Comparison of ENCODE assay signal across 9 mouse cellular contexts in genomic region chr1:191838994-191839741, GRCm38 (mm10). TPM values are rescaled to one million over a fixed set of nuclear protein-coding genes. Genes with fewer than 3 reads are reported as not detected.
DNase-seq lines count a peak whose midpoint lies in the region; ATAC-seq lines count a peak whose summit lies in the region.
"Had no signal": no experiment of that assay in that cellular context is flagged by ENCODE, and none has a peak within 500 bp of the region (broad histone marks: within the 10 kb centered on the region; RNA-seq: fewer than 3 reads in every experiment).

No protein-coding gene starts in this region.

- H3K4me3 ChIP-seq in forebrain, embryonic 10.5 days, result no peak overlapping the region
- no peak overlapping the region for H3K4me3 ChIP-seq in forebrain, embryonic 13.5 days
- no peak overlapping the region for H3K4me3 ChIP-seq in intestine, embryonic 16.5 days (ENCODE audit: low read length)
- H3K4me3 ChIP-seq in liver, embryonic 16.5 days (ENCODE audit: low read depth, low read length), result no peak overlapping the region

- no peak for ATAC-seq in forebrain, embryonic 13.5 days
- peak; percentile 83 for ATAC-seq in intestine, embryonic 16.5 days
- ATAC-seq in liver, embryonic 16.5 days (ENCODE audit: low read depth), result peak; percentile 65

- H3K27me3 ChIP-seq in forebrain, embryonic 10.5 days (ENCODE audit: poor library complexity, severe bottlenecking), result no peaks in the 10 kb centered on the region
- H3K27me3 ChIP-seq in forebrain, embryonic 13.5 days, result no peaks in the 10 kb centered on the region
- no peaks in the 10 kb centered on the region for H3K27me3 ChIP-seq in intestine, embryonic 16.5 days (replicated peaks; ENCODE audit: control insufficient read depth, insufficient read depth, low read length)
- 0 out of 2 replicates have a peak, but pooled peaks cover 2% of the 10 kb centered on the region for H3K27me3 ChIP-seq in liver, embryonic 16.5 days (ENCODE audit: control insufficient read depth, insufficient read depth, low read depth, low read length)

- peak overlapping the region; percentile 26; the same call in 1 of the 2 replicates for H3K27ac ChIP-seq in forebrain, embryonic 10.5 days
- H3K27ac ChIP-seq in forebrain, embryonic 13.5 days, result no peak overlapping the region
- H3K27ac ChIP-seq in intestine, embryonic 16.5 days (ENCODE audit: low read length), result peak overlapping the region; percentile 81
- H3K27ac ChIP-seq in liver, embryonic 16.5 days (ENCODE audit: low read length), result peak overlapping the region; percentile 38; the same call in 1 of the 2 replicates

- H3K4me1 ChIP-seq in forebrain, embryonic 10.5 days, result peaks cover 32% of the 10 kb centered on the region
- H3K4me1 ChIP-seq in forebrain, embryonic 13.5 days, result 0 out of 2 replicates have a peak, but pooled peaks cover 4% of the 10 kb centered on the region
- peaks cover 40% of the 10 kb centered on the region for H3K4me1 ChIP-seq in intestine, embryonic 16.5 days (ENCODE audit: control insufficient read depth, insufficient read depth, low read length)
- peaks cover 20% of the 10 kb centered on the region for H3K4me1 ChIP-seq in liver, embryonic 16.5 days (ENCODE audit: control insufficient read depth, low read depth, low read length)

- peaks cover 14% of the 10 kb centered on the region for H3K36me3 ChIP-seq in forebrain, embryonic 10.5 days (replicated peaks)
- H3K36me3 ChIP-seq in forebrain, embryonic 13.5 days (ENCODE audit: poor library complexity, severe bottlenecking), result peaks cover 4% of the 10 kb centered on the region; the same call in 1 of the 2 replicates
- H3K36me3 ChIP-seq in intestine, embryonic 16.5 days (ENCODE audit: control insufficient read depth, insufficient read depth, low read length), result no peaks in the 10 kb centered on the region
- H3K36me3 ChIP-seq in liver, embryonic 16.5 days (ENCODE audit: control insufficient read depth, insufficient read depth), result no peaks in the 10 kb centered on the region

- DNase-seq in forebrain, embryonic 10.5 days (ENCODE audit: extremely low spot score, low spot score), result no peak
- peak; percentile 48 for DNase-seq in c-Kit-positive CD71-positive TER-119-negative erythroid progenitor cells, embryonic 14.5 days (ENCODE audit: low read depth)
- no peak for DNase-seq in lung, postnatal 36 days
- no peak for DNase-seq in thymus, postnatal 14 days
- no peak for DNase-seq in gastrocnemius, adult 8-10 months (ENCODE audit: low spot score in 2 of 2)
- DNase-seq: cerebellum, adult 11 months had no signal

- H3K9ac ChIP-seq in forebrain, embryonic 13.5 days, result no peak overlapping the region
- 0 out of 2 replicates have a peak overlapping the region, but pooled peaks have one; percentile 16 for H3K9ac ChIP-seq in intestine, embryonic 16.5 days (ENCODE audit: low read depth, low read length)
- H3K9ac ChIP-seq in liver, embryonic 16.5 days (ENCODE audit: low read depth, low read length), result no peak overlapping the region

- H3K9me3 ChIP-seq in forebrain, embryonic 10.5 days, result no peaks in the 10 kb centered on the region
- no peaks in the 10 kb centered on the region for H3K9me3 ChIP-seq in forebrain, embryonic 13.5 days (replicated peaks)
- H3K9me3 ChIP-seq in intestine, embryonic 16.5 days (ENCODE audit: control insufficient read depth, low read length), result no peaks in the 10 kb centered on the region
- H3K9me3 ChIP-seq in liver, embryonic 16.5 days (replicated peaks; ENCODE audit: control insufficient read depth, low read length), result no peaks in the 10 kb centered on the region

- H3K4me2 ChIP-seq in forebrain, embryonic 13.5 days, result no peak overlapping the region
- H3K4me2 ChIP-seq in intestine, embryonic 16.5 days (ENCODE audit: low read depth, low read length), result peak overlapping the region; percentile 39
- H3K4me2 ChIP-seq in liver, embryonic 16.5 days (ENCODE audit: low read depth, low read length), result 0 out of 2 replicates have a peak overlapping the region, but pooled peaks have one; percentile 22

- 68% methylated on average over 17 of the region's 17 CpGs for WGBS in forebrain, embryonic 10.5 days
- 57% methylated on average over 17 of the region's 17 CpGs for WGBS in forebrain, embryonic 13.5 days
- 28% methylated on average over 17 of the region's 17 CpGs for WGBS in intestine, embryonic 16.5 days
- 36% methylated on average over 17 of the region's 17 CpGs for WGBS in liver, embryonic 16.5 days (ENCODE audit: insufficient replicate concordance)

RNA-seq across cellular contexts. Expression of gene Nek2, which starts 17.9 kb away (rescaled TPM):
- polyA plus RNA-seq in forebrain, embryonic 10.5 days (2016; fragmentation: Nextera tagmentation; extraction: Ambion mirVana), result 69.8 and 70.8 TPM in 2 replicates
- 37.2 and 42.5 TPM in 2 replicates for polyA plus RNA-seq in forebrain, embryonic 13.5 days (2015; fragmentation: Nextera tagmentation; extraction: Ambion mirVana)
- polyA plus RNA-seq in intestine, embryonic 16.5 days (2015; fragmentation: Nextera tagmentation; extraction: Ambion mirVana), result 43.1 and 44.1 TPM in 2 replicates
- polyA plus RNA-seq in liver, embryonic 16.5 days (2015; fragmentation: Nextera tagmentation; extraction: Ambion mirVana), result 27.2 and 29.4 TPM in 2 replicates
- under 1 TPM; 0.27 to 0.99 (median 0.54) TPM for total RNA-seq in gastrocnemius, adult 8-10 months (2022)
